Mouse (Mus musculus) naive thymus-derived CD4-positive, alpha-beta T cell, adult 2 months (primary cell): ENCODE measurements around the gene Scnn1a.

ENCODE experiments used
- DNase-seq: peaks from one replicate; pipeline ENCODE4 v3.0.0-alpha.2; 2011; ENCODE audit warnings: low read depth

Scnn1a gene

GRCm38 (mm10) chr6:125309406-125309805, 11.1 kb upstream of the Scnn1a start:
- DNase-seq = no peak

- DNase-seq = no peak
Measured at GRCm38 (mm10) chr6:125312171-125312570, 8.3 kb upstream of the Scnn1a start.

GRCm38 (mm10) chr6:125312581-125313355, 7.7 kb upstream of the Scnn1a start:
- DNase-seq = no peak

GRCm38 (mm10) chr6:125313546-125314230, 6.8 kb upstream of the Scnn1a start, which contains the start of gene Ltbr:
TSS of gene Ltbr (minus strand) at chr6:125313885.
- peak; percentile 33 for DNase-seq

GRCm38 (mm10) chr6:125314231-125314563, 6.3 kb upstream of the Scnn1a start:
- DNase-seq = no peak

- no peak for DNase-seq
Measured at GRCm38 (mm10) chr6:125314746-125315145, 5.7 kb upstream of the Scnn1a start.

- DNase-seq = no peak
Measured at GRCm38 (mm10) chr6:125317077-125317476, 3.4 kb upstream of the Scnn1a start.

GRCm38 (mm10) chr6:125318981-125319918, 1.2 kb upstream of the Scnn1a start:
- DNase-seq = no peak

- no peak for DNase-seq
Measured at GRCm38 (mm10) chr6:125319919-125320296, 551 bp upstream of the Scnn1a start.

- no peak for DNase-seq
Measured at GRCm38 (mm10) chr6:125321114-125321855, 826 bp downstream of the Scnn1a start.

GRCm38 (mm10) chr6:125322794-125323193, 2.3 kb downstream of the Scnn1a start:
- no peak for DNase-seq

GRCm38 (mm10) chr6:125323547-125323946, 3.1 kb downstream of the Scnn1a start:
- no peak for DNase-seq

- no peak for DNase-seq
Measured at GRCm38 (mm10) chr6:125325337-125325736, 4.9 kb downstream of the Scnn1a start.

- DNase-seq = peak; percentile 78
Measured at GRCm38 (mm10) chr6:125328243-125328642, 7.8 kb downstream of the Scnn1a start.

GRCm38 (mm10) chr6:125330626-125331326, 10.3 kb downstream of the Scnn1a start:
- peak; percentile 45 for DNase-seq

- peak; percentile 7 for DNase-seq
Measured at GRCm38 (mm10) chr6:125333112-125333899, 12.8 kb downstream of the Scnn1a start.

- no peak for DNase-seq
Measured at GRCm38 (mm10) chr6:125334356-125334755, 13.9 kb downstream of the Scnn1a start.

GRCm38 (mm10) chr6:125338791-125339660, 18.6 kb downstream of the Scnn1a start:
- DNase-seq = peak; percentile 70

GRCm38 (mm10) chr6:125340244-125340643, 19.8 kb downstream of the Scnn1a start:
- peak; percentile 46 for DNase-seq
